Mouse (Mus musculus): ENCODE measurements around the gene Ripor2. TPM values are rescaled to one million over a fixed set of nuclear protein-coding genes. Genes with fewer than 3 reads are reported as not detected.

Gene Ripor2
- polyA plus RNA-seq, 1 experiment, result 1.5 TPM

GRCm38 (mm10) chr13:24710968-24711367, 129.0 kb downstream of the Ripor2 start:
- no peaks in the 10 kb centered on the region for H3K4me1 ChIP-seq (ENCODE audit: control insufficient read depth, insufficient read depth, low read length)
- H3K36me3 ChIP-seq (ENCODE audit: control insufficient read depth, insufficient read depth, low read length, poor library complexity, severe bottlenecking), result no peaks in the 10 kb centered on the region
- H3K4me3 ChIP-seq (ENCODE audit: low read depth, low read length), result no peak overlapping the region
- H3K27me3 ChIP-seq (ENCODE audit: control insufficient read depth, insufficient read depth, low read length, poor library complexity, severe bottlenecking), result no peaks in the 10 kb centered on the region
- no peaks in the 10 kb centered on the region for H3K9me3 ChIP-seq (replicated peaks; ENCODE audit: control insufficient read depth, insufficient read depth, low read length, poor library complexity, severe bottlenecking)
- H3K27ac ChIP-seq (ENCODE audit: insufficient read depth, low read length), result no peak overlapping the region
- TF ChIP-seq EP300 (IDR thresholded peaks at IDR 0.05; ENCODE audit: insufficient read depth, low read depth, low read length), result no peak
- no peak for TF ChIP-seq CTCF (IDR thresholded peaks at IDR 0.05; ENCODE audit: low read depth, low read length)
- TF ChIP-seq POLR2A (IDR thresholded peaks at IDR 0.05; ENCODE audit: insufficient read depth, low read length), result no peak
- H3K9ac ChIP-seq (ENCODE audit: low read depth, poor library complexity, severe bottlenecking), result no peak overlapping the region

- H3K9me3 ChIP-seq (replicated peaks; ENCODE audit: control insufficient read depth, insufficient read depth, low read length, poor library complexity, severe bottlenecking), result no peaks in the 10 kb centered on the region
- no peak for TF ChIP-seq POLR2A (IDR thresholded peaks at IDR 0.05; ENCODE audit: insufficient read depth, low read length)
- TF ChIP-seq EP300 (IDR thresholded peaks at IDR 0.05; ENCODE audit: insufficient read depth, low read depth, low read length), result no peak
- TF ChIP-seq CTCF (IDR thresholded peaks at IDR 0.05; ENCODE audit: low read depth, low read length), result no peak
Observed at GRCm38 (mm10) chr13:24712581-24713130, 130.7 kb downstream of the Ripor2 start.

DNA sequence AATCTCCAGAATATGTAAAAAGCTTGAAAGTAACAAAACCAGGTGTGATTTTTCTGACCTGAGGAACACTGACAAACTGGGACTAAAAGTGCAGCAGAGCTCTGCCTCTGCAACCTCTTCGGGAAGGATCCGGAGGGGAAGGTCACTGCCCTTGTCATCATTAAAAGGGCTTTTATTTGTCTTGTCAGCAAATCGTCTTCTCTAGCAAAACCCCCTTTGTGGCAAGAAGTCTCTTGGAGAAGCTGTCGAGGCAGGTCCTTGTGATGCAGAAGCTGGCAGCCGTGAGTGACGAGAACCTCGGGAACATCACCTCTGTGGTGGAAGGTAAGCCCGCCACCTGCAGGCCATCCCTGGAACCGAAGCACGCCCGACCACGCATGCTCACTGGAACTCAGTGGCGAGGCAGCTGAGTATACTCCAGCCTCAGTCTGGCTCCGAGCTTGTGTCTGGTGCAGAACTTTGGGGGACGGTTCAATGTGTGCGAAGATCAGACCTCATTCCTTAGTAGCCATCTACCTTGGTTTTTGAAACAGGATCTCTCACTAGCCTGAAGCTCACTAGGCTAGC, 131.5 kb downstream of the Ripor2 start:
- H3K36me3 ChIP-seq (ENCODE audit: control insufficient read depth, insufficient read depth, low read length, poor library complexity, severe bottlenecking), result no peaks in the 10 kb centered on the region
- H3K4me3 ChIP-seq (ENCODE audit: low read depth, low read length), result no peak overlapping the region
- H3K27me3 ChIP-seq (ENCODE audit: control insufficient read depth, insufficient read depth, low read length, poor library complexity, severe bottlenecking), result no peaks in the 10 kb centered on the region
- no peaks in the 10 kb centered on the region for H3K4me1 ChIP-seq (ENCODE audit: control insufficient read depth, insufficient read depth, low read length)
- no peak for TF ChIP-seq POLR2A (IDR thresholded peaks at IDR 0.05; ENCODE audit: insufficient read depth, low read length)
- TF ChIP-seq CTCF (IDR thresholded peaks at IDR 0.05; ENCODE audit: low read depth, low read length), result peak; percentile 96
- no peak overlapping the region for H3K27ac ChIP-seq (ENCODE audit: insufficient read depth, low read length)
- H3K9ac ChIP-seq (ENCODE audit: low read depth, poor library complexity, severe bottlenecking), result no peak overlapping the region
- no peaks in the 10 kb centered on the region for H3K9me3 ChIP-seq (replicated peaks; ENCODE audit: control insufficient read depth, insufficient read depth, low read length, poor library complexity, severe bottlenecking)

More at GRCm38 (mm10) chr13:24712581-24713130, 130.7 kb downstream of the Ripor2 start:
- Histone ChIP-seq H3K9ac (ENCODE audit: low read depth, poor library complexity, severe bottlenecking) (no peak overlapping the region), H3K4me3 (ENCODE audit: low read depth, low read length) (no peak overlapping the region), H3K36me3 (ENCODE audit: control insufficient read depth, insufficient read depth, low read length, poor library complexity, severe bottlenecking) (no peaks in the 10 kb centered on the region), H3K27me3 (ENCODE audit: control insufficient read depth, insufficient read depth, low read length, poor library complexity, severe bottlenecking) (no peaks in the 10 kb centered on the region), H3K27ac (ENCODE audit: insufficient read depth, low read length) (no peak overlapping the region), H3K4me1 (ENCODE audit: control insufficient read depth, insufficient read depth, low read length) (no peaks in the 10 kb centered on the region)

DNA sequence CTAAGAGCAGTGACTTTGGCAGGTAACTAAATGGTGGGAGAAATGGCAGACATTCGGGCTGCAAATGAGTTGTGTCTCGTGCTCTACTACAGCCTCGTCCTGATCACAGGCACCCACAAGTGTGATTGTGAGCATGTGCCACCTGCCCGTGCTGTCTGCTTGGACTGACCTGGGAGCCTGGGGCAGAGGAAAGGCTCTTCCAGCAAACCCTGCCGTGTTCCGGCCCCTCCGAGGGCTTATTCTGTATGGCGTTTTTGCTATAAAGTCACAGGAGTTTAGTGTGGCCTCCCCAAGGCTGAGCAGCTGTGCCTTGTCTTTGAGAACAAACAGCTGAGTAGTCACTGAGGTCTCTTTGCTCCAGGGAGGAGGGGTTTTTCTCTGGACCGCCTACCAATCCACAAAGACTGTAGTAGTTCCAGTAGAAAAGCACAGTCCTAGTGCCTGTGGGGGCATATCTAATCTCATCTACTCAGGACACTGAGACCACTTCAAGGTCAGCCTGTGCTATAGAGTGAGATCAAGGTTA, 132.4 kb downstream of the Ripor2 start:
- no peaks in the 10 kb centered on the region for H3K4me1 ChIP-seq (ENCODE audit: control insufficient read depth, insufficient read depth, low read length)
- H3K27ac ChIP-seq (ENCODE audit: insufficient read depth, low read length), result no peak overlapping the region
- H3K36me3 ChIP-seq (ENCODE audit: control insufficient read depth, insufficient read depth, low read length, poor library complexity, severe bottlenecking), result no peaks in the 10 kb centered on the region
- TF ChIP-seq POLR2A (IDR thresholded peaks at IDR 0.05; ENCODE audit: insufficient read depth, low read length) (no peak), EP300 (IDR thresholded peaks at IDR 0.05; ENCODE audit: insufficient read depth, low read depth, low read length) (no peak), CTCF (IDR thresholded peaks at IDR 0.05; ENCODE audit: low read depth, low read length) (no peak)
- H3K9ac ChIP-seq (ENCODE audit: low read depth, poor library complexity, severe bottlenecking), result no peak overlapping the region
- no peaks in the 10 kb centered on the region for H3K9me3 ChIP-seq (replicated peaks; ENCODE audit: control insufficient read depth, insufficient read depth, low read length, poor library complexity, severe bottlenecking)
- H3K27me3 ChIP-seq (ENCODE audit: control insufficient read depth, insufficient read depth, low read length, poor library complexity, severe bottlenecking), result no peaks in the 10 kb centered on the region
- no peak overlapping the region for H3K4me3 ChIP-seq (ENCODE audit: low read depth, low read length)

GRCm38 (mm10) chr13:24715601-24716000, 133.6 kb downstream of the Ripor2 start:
- H3K4me3 ChIP-seq (ENCODE audit: low read depth, low read length), result no peak overlapping the region
- no peaks in the 10 kb centered on the region for H3K9me3 ChIP-seq (replicated peaks; ENCODE audit: control insufficient read depth, insufficient read depth, low read length, poor library complexity, severe bottlenecking)
- no peaks in the 10 kb centered on the region for H3K36me3 ChIP-seq (ENCODE audit: control insufficient read depth, insufficient read depth, low read length, poor library complexity, severe bottlenecking)
- H3K27ac ChIP-seq (ENCODE audit: insufficient read depth, low read length), result no peak overlapping the region
- H3K4me1 ChIP-seq (ENCODE audit: control insufficient read depth, insufficient read depth, low read length), result no peaks in the 10 kb centered on the region
- H3K9ac ChIP-seq (ENCODE audit: low read depth, poor library complexity, severe bottlenecking), result no peak overlapping the region
- H3K27me3 ChIP-seq (ENCODE audit: control insufficient read depth, insufficient read depth, low read length, poor library complexity, severe bottlenecking), result no peaks in the 10 kb centered on the region
- no peak for TF ChIP-seq POLR2A (IDR thresholded peaks at IDR 0.05; ENCODE audit: insufficient read depth, low read length)
- TF ChIP-seq EP300 (IDR thresholded peaks at IDR 0.05; ENCODE audit: insufficient read depth, low read depth, low read length), result no peak
- TF ChIP-seq CTCF (IDR thresholded peaks at IDR 0.05; ENCODE audit: low read depth, low read length), result no peak

- H3K36me3 ChIP-seq (ENCODE audit: control insufficient read depth, insufficient read depth, low read length, poor library complexity, severe bottlenecking), result no peaks in the 10 kb centered on the region
- no peaks in the 10 kb centered on the region for H3K9me3 ChIP-seq (replicated peaks; ENCODE audit: control insufficient read depth, insufficient read depth, low read length, poor library complexity, severe bottlenecking)
- H3K4me1 ChIP-seq (ENCODE audit: control insufficient read depth, insufficient read depth, low read length), result no peaks in the 10 kb centered on the region
- H3K4me3 ChIP-seq (ENCODE audit: low read depth, low read length), result no peak overlapping the region
- H3K9ac ChIP-seq (ENCODE audit: low read depth, poor library complexity, severe bottlenecking), result no peak overlapping the region
- TF ChIP-seq POLR2A (IDR thresholded peaks at IDR 0.05; ENCODE audit: insufficient read depth, low read length) (no peak), CTCF (IDR thresholded peaks at IDR 0.05; ENCODE audit: low read depth, low read length) (no peak), EP300 (IDR thresholded peaks at IDR 0.05; ENCODE audit: insufficient read depth, low read depth, low read length) (no peak)
- no peak overlapping the region for H3K27ac ChIP-seq (ENCODE audit: insufficient read depth, low read length)
- H3K27me3 ChIP-seq (ENCODE audit: control insufficient read depth, insufficient read depth, low read length, poor library complexity, severe bottlenecking), result no peaks in the 10 kb centered on the region
Observed at GRCm38 (mm10) chr13:24716441-24716840, 134.5 kb downstream of the Ripor2 start.

Data from ES-Bruce4 (cell line).